Mouse (Mus musculus) midbrain, postnatal 0 days (tissue): Measurements from ENCODE around the gene Slit3. TPM values are rescaled to one million over a fixed set of nuclear protein-coding genes. Genes with fewer than 3 reads are reported as not detected.

Experiments used
- ATAC-seq: fragments of 200-750 bp; cut with Nextera tagmentation; 2 replicates; pipeline ENCODE4 v1.8.0; 2017; ENCODE audit warnings: moderate number of reproducible peaks, mild to moderate bottlenecking, moderate TSS enrichment, moderate library complexity; ENCODE audit not compliant: low FRiP score
- DNase-seq: peaks from one replicate; pipeline ENCODE4 v3.0.0-alpha.2; 2015; ENCODE audit warnings: low spot score
- H3K27ac ChIP-seq: fragments of 300-500 bp; sonication (generic); 2 replicates; pipeline ENCODE4 v1.5.1; 2014; ENCODE audit warnings: low read depth, mild to moderate bottlenecking, low read length, mixed read lengths
- H3K27me3 ChIP-seq: fragments of 300-500 bp; sonication (generic); 2 replicates; pipeline ENCODE4 v1.6.1; 2014; ENCODE audit warnings: low read length, control low read depth, mixed read lengths; ENCODE audit not compliant: insufficient read depth
- H3K36me3 ChIP-seq: fragments of 300-500 bp; sonication (generic); 2 replicates; pipeline ENCODE4 v1.6.1; 2014; ENCODE audit warnings: low read length, control low read depth, mixed read lengths; ENCODE audit not compliant: insufficient read depth
- H3K4me1 ChIP-seq: fragments of 300-500 bp; sonication (generic); 2 replicates; pipeline ENCODE4 v1.6.1; 2014; ENCODE audit warnings: mild to moderate bottlenecking, control low read depth, antibody characterized with exemption, low read length, mixed read lengths; ENCODE audit not compliant: insufficient read depth
- H3K4me2 ChIP-seq: fragments of 300-500 bp; sonication (generic); 2 replicates; pipeline ENCODE4 v1.6.1; 2014; ENCODE audit warnings: low read depth, mild to moderate bottlenecking, low read length, mixed read lengths; ENCODE audit not compliant: poor library complexity, severe bottlenecking
- H3K4me3 ChIP-seq: fragments of 300-500 bp; sonication (generic); 2 replicates; pipeline ENCODE4 v1.5.1; 2014; ENCODE audit warnings: low read depth, mild to moderate bottlenecking, low read length, moderate library complexity
- H3K9ac ChIP-seq: fragments of 300-500 bp; sonication (generic); replicated peaks from 2 replicates; pipeline ENCODE4 v1.6.1; 2014; ENCODE audit warnings: mild to moderate bottlenecking, low read length, moderate library complexity, mixed read lengths; ENCODE audit not compliant: poor library complexity, severe bottlenecking
- H3K9me3 ChIP-seq: fragments of 300-500 bp; sonication (generic); 2 replicates; pipeline ENCODE4 v1.6.1; 2016; ENCODE audit warnings: low read length, control low read depth
- CTCF ChIP-seq: IDR thresholded peaks from 2 replicates; pipeline ENCODE4 v1.5.1; 2016; ENCODE audit warnings: antibody characterized with exemption, mild to moderate bottlenecking
- WGBS: fragments of 180-500 bp; shearing (Covaris S2); extraction: QIAGEN DNeasy Blood & Tissue Kit; methylation state at CpG from one replicate; pipeline ENCODE4 v1.1.7; 2014; 5-methylcytosine and 5-hydroxymethylcytosine counted together
- polyA plus RNA-seq: library from polyadenylated mRNA; unstranded; fragments of >200 nt; fragmentation: Nextera tagmentation; extraction: Ambion mirVana; gene quantifications from 2 replicates; pipeline ENCODE4 v1.2.1, GENCODE M21; 2015
- total RNA-seq: library from RNA; depleted of rRNA; stranded (reverse); fragments of >200 nt; gene quantifications from 2 replicates; pipeline ENCODE4 v1.2.3, GENCODE M21; 2014

Slit3 gene
- total and polyA plus RNA-seq, 2 experiments from 2014 or later, result 3.6 to 7.7 TPM

- 29% methylated on average over 3 of the region's 3 CpGs for WGBS
- no peak for ATAC-seq
These were observed 264.4 kb downstream of the Slit3 start for GRCm38 (mm10) chr11:35385444-35385843.

GRCm38 (mm10) chr11:35387826-35388225 is 266.8 kb downstream of the Slit3 start:
- Histone ChIP-seq H3K4me2 (no peak overlapping the region), H3K9ac (no peak overlapping the region), H3K27me3 (peaks cover 5% of the 10 kb centered on the region), H3K27ac (no peak overlapping the region), H3K36me3 (no peaks in the 10 kb centered on the region), H3K4me1 (0 out of 2 replicates have a peak, but pooled peaks cover 2% of the 10 kb centered on the region), H3K9me3 (no peaks in the 10 kb centered on the region), H3K4me3 (no peak overlapping the region)
- ATAC-seq (no peak), DNase-seq (no peak)
- TF ChIP-seq CTCF, result no peak
- WGBS, result 85% methylated on average over 10 of the region's 10 CpGs

More at GRCm38 (mm10) chr11:35385444-35385843, 264.4 kb downstream of the Slit3 start:
- TF ChIP-seq CTCF, result no peak
- Histone ChIP-seq H3K9me3 (no peaks in the 10 kb centered on the region), H3K27me3 (peaks cover 9% of the 10 kb centered on the region), H3K4me2 (no peak overlapping the region), H3K9ac (no peak overlapping the region), H3K4me3 (no peak overlapping the region), H3K36me3 (no peaks in the 10 kb centered on the region), H3K27ac (no peak overlapping the region), H3K4me1 (0 out of 2 replicates have a peak, but pooled peaks cover 2% of the 10 kb centered on the region)
- DNase-seq, result no peak

- ATAC-seq (no peak), DNase-seq (no peak)
- H3K9ac ChIP-seq, result no peak overlapping the region
- no peaks in the 10 kb centered on the region; the same call in none of the 2 replicates for H3K27me3 ChIP-seq
- no peaks in the 10 kb centered on the region for H3K9me3 ChIP-seq
- no peaks in the 10 kb centered on the region for H3K36me3 ChIP-seq
- no peak overlapping the region for H3K4me2 ChIP-seq
- H3K4me3 ChIP-seq, result no peak overlapping the region
- no peak for TF ChIP-seq CTCF
- WGBS, result 72% methylated on average over 12 of the region's 12 CpGs
- H3K4me1 ChIP-seq, result 0 out of 2 replicates have a peak, but pooled peaks cover 2% of the 10 kb centered on the region
- H3K27ac ChIP-seq, result no peak overlapping the region
These were observed 267.4 kb downstream of the Slit3 start for GRCm38 (mm10) chr11:35388471-35388870.

GRCm38 (mm10) chr11:35389341-35389740 is 268.3 kb downstream of the Slit3 start:
- Histone ChIP-seq H3K9me3 (no peaks in the 10 kb centered on the region), H3K9ac (no peak overlapping the region), H3K27ac (no peak overlapping the region), H3K4me2 (no peak overlapping the region), H3K4me3 (no peak overlapping the region), H3K4me1 (0 out of 2 replicates have a peak, but pooled peaks cover 2% of the 10 kb centered on the region), H3K36me3 (no peaks in the 10 kb centered on the region), H3K27me3 (no peaks in the 10 kb centered on the region; the same call in 1 of the 2 replicates)
- peak; percentile 46 for DNase-seq
- 89% methylated on average over 7 of the region's 7 CpGs for WGBS
- no peak for ATAC-seq
- TF ChIP-seq CTCF, result no peak

GRCm38 (mm10) chr11:35389780-35390435 is 268.9 kb downstream of the Slit3 start:
- no peak for ATAC-seq

DNA sequence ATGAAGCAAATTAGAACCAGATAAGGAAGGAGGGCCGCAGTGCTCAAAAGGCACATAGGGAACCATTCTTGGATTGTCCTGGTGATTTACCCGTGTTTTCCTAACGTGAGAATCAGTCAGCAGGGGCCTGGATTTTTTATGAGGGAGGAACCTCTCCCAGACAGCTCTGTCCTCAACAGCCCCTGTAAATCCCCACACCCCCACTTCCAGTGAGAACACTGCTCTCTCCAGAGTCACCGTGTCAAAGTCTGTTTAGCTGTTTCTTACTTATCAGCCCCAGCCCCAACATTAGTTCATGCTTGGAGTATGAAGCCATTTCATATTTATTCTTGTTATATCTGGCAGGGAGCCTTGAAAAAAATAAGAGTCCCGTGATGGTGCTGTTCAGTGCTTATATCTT is 272.8 kb downstream of the Slit3 start:
- Histone ChIP-seq H3K4me1 (no peaks in the 10 kb centered on the region), H3K36me3 (no peaks in the 10 kb centered on the region), H3K4me3 (no peak overlapping the region), H3K27me3 (peaks cover 4% of the 10 kb centered on the region; the same call in 1 of the 2 replicates), H3K9ac (no peak overlapping the region), H3K9me3 (no peaks in the 10 kb centered on the region), H3K4me2 (no peak overlapping the region), H3K27ac (no peak overlapping the region)
- DNase-seq (no peak), ATAC-seq (no peak)
- 62% methylated on average over 5 of the region's 5 CpGs for WGBS
- TF ChIP-seq CTCF, result no peak

More at GRCm38 (mm10) chr11:35389780-35390435, 268.9 kb downstream of the Slit3 start:
- Histone ChIP-seq H3K4me1 (0 out of 2 replicates have a peak, but pooled peaks cover 2% of the 10 kb centered on the region), H3K4me3 (no peak overlapping the region), H3K9me3 (no peaks in the 10 kb centered on the region), H3K27me3 (no peaks in the 10 kb centered on the region; the same call in 1 of the 2 replicates), H3K9ac (no peak overlapping the region), H3K36me3 (no peaks in the 10 kb centered on the region), H3K27ac (no peak overlapping the region), H3K4me2 (no peak overlapping the region)
- TF ChIP-seq CTCF, result no peak
- DNase-seq, result no peak
- 77% methylated on average over 9 of the region's 9 CpGs for WGBS
